Mouse (Mus musculus) erythroblast, adult 5-6 weeks (primary cell): ENCODE data around the gene Prg3. TPM values are rescaled to one million over a fixed set of nuclear protein-coding genes. Genes with fewer than 3 reads are reported as not detected.

Source experiments
- ATAC-seq: replicated peaks from 2 replicates; pipeline ENCODE4 v1.8.0; 2016; ENCODE audit warnings: moderate number of reproducible peaks, mild to moderate bottlenecking, moderate TSS enrichment, inconsistent platforms; ENCODE audit not compliant: poor library complexity, low FRiP score, severe bottlenecking
- total RNA-seq, 2 experiments: library from RNA; stranded (forward) in 1 of 2; stranded (reverse) in 1 of 2; fragments of 150-400 nt in 1 of 2; fragments of 200-764, 138-1000 nt in 1 of 2; gene quantifications; 2 replicates each; pipeline versions ENCODE4 v1.2.3 to v1.2.4; 2015 to 2017; ENCODE audit warnings: low replicate concordance in 2 of 2

Gene Prg3
- total RNA-seq, 2 experiments from 2014 or later = 20.4 to 30.7 TPM

DNA sequence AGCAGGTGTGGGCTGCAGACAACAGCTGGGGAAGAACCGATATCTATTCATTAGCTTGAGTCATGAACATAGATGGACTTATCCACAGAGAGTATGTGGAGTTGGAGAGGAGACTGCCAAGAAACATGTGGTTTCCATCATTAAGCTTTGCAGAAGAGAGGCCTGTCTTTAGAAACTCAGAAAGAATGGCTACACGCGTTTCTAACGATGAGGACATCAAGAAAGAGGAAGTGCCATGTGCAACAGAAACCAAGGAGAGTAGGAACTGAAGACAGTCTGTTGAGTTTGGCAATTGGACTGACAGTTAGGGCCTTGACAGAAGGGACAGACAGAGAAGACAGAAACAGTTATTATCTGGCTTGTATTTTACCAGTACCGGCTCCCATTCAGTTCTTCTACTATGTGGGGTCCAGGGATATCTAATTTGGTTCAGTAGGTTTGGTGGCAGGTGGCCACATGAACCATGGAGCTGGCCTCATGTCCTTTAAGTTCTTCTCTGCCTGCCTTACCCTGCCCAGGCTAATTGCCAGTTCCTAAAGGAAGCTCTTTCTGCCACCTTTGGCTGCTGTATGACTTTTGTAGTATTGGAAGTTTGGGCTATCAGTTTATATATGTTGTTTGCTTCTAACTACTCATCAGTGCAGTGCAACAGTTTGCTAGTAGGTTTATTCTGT is 20.6 kb upstream of the Prg3 start:
- no peak for ATAC-seq

DNA sequence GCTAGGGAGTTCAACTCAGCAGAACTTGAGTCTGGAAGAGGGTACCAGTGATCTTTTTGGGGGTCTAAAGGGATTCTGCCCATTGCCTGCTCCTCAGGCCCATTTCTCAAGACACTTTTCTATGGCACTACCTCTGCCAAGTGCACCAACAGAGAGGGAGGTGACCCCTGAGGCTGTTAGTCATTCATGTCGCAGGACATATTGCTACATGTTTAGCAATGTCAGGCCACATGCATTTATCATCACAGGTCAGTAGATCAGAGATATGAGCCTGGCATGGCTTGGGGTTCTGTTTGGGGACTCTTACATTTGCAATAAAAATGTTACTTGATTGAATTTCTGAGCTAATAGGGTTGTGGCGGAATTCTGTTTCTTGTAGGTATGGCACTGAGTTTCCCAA is 12.4 kb upstream of the Prg3 start:
- no peak for ATAC-seq

DNA sequence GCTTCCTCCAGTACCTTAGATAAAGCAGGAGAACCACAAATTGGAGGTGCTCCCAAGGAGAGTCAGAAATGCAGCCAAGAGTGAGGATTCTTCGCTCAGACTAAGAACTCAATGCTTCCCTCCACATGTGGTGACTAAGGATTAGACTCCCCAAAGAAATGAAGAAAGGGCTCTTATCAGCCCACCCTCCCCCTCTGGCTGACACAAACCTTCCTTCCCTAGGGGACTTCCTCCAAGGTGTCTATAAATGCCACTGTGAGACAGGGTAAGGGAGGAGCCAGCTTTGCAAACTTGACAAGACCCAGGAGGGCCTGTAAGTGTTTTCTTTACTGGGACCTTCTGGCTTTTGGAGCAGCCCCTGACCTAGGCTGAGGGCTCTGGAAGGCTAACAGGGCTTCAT is 7.8 kb upstream of the Prg3 start, which contains the start of gene Prg2:
Gene Prg2 (plus strand): TSS at position 274 of the 400 bp plus-strand sequence.
- ATAC-seq = no peak

DNA sequence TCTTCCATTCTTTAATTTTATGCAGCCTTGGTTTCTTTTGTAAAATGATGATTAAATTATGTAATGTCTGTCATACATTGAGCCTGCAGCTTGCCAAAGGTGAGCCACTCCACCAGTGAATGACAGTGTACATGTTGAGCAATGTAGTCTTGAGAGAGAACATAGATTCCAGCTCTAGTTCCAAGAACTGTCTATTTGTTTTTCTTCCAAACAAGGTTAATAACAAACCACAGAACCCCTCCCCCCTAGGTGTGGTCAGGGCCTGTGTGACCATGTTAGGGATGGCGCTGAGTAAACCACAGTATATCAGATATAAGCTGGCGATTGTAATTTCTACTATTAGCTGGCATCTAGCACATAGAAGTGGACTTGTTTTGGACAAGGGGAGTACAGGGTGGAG is 8.4 kb downstream of the Prg3 start:
- no peak for ATAC-seq

DNA sequence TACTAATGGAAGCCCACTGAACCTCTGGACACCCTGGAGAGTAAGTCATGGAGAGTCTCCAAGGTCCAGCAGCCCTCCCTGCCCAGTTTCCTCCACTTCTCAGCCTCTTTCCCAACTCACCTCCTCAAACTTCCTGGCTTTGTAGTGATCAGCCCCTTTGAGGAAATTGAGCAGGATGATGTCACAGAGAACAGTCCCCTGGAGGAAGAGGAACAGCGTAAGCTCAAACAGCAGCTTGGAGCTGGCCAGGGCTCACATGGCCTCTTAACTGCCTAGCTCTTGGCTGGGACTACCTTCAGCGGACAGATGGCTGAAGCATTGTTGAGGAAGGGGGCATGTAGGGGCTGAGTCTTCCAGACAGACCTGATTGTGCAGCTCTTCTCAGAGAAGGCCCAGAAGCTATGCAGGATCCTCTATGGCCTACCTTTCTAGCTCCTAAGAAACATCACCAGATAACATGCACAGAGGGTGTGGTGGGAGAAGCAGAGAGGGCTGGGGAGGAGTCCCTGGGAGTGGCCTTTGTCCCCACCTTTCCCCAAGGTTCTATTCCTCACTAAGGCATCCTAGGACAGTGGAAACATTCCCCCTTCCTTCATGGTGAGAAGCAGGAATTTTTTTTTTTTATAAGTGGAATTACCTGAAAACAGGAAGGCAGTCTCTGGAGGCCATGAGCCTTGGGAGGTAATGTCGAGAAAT is 11.6 kb downstream of the Prg3 start:
- no peak for ATAC-seq

DNA sequence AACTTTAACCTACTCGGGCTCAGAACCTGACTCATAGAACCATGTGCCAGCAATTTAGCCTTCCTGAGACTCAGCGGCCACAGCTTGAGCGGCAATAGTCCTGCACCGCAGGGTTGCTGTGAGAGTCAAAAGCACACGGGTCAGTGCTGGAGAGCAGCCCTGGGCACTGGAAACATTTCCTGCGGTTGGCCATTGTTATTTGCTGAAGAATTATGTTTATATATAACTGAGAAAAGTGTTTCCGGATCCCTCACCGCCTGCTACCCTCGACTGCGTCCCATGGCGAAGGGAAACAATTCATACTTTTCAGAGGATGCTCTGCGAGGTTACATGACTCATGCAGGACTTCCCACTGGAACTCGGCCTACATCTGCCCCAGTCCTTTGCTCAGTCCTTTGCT is 13.5 kb downstream of the Prg3 start:
- no peak for ATAC-seq

DNA sequence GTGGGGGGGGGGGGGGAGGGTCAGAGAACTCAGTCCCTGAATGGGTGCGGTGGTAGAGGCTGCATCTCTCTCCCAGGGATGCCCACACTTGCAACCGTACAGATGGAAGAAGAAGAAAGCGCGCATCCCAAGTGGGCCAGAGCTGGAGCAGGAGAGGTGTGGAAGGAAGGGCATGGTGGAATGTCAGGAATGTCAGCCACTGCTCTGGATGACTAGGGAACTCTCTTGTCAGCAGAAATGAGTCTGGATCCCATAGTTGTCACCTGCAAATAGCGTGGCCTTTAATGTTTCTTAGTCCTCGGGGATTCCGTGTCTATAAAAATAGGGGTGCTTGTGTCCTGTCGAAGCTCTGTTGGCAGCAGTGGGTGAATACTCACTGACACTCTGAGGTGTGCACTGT is 14.6 kb downstream of the Prg3 start:
- ATAC-seq = no peak

DNA sequence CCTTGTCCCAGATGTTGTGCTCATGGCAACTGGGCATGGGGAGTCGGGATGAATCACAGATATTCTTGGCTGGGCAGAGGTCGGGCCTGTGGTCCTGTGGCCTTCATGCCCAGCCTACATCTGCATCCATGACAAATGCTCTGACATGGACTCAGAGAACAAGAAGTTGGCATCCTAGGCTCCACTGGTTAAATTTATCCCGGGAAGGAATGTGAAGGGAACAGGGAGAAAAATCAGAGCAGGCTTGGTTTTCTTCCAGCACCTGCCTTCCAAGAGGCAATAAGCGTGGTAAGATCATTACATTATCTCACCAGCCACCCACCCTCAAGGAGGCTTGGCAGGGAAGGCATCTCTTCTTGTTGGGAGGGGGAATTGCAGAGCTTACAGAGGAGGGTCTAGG is 16.3 kb downstream of the Prg3 start:
- ATAC-seq = no peak

DNA sequence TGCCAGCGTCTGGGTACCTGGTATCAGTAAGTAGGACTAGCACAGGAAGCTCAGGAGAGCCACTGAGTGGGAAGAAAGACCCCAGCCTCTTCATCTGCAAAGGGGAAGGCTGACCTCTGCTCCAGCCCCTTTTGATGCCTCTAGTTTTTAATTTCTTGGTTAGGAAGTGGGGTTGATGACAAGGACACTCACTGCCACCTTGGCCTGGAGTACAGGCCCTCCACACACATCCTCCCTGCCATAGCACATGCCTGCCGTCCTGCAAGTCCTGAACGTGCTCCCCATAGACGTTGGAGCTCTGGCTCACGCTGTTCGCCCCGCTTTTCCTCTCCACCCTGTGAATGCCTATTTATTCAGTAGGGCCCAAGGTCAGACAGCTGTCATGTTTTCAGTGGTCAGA is 18.6 kb downstream of the Prg3 start:
- ATAC-seq = no peak

DNA sequence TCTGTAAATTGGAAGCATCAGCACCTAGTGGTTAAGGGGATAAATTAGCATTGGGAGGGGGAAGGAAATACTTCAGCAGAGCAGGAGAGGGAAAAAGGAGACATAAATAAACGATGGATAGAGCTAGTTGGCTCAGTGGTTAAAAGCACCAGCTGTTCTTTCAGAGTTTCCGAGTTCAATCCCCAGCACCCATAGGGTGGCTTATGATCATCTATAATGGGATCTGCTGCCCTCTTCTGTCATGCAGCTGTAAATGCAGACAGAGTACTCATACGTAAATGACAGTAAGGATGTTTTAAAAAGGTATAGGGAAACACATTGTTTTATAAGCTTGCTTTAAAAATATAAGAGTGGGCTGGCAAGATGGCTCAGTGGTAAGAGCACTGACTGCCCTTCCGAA is 19.7 kb downstream of the Prg3 start:
- peak; percentile 49; the same call in 1 of the 2 replicates for ATAC-seq

DNA sequence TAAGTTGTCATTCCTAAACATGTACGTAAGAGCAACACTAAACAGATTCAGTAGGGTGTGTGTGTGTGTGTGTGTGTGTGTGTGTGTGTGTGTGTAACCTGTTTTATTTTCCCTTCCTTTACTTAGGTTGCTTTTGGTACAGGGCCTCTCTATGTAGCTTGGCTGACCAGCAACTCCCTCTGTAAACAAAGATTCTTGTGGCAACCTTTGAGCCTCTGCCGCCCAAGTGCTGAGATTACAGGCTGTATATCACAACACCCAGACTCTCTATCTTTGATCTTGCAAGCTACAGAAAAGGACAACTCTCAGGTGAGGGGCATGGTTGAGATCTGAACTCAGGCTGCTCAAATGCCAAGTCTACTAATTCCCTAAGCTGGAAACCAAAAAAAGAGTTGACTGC is 21.2 kb downstream of the Prg3 start:
- ATAC-seq = no peak

DNA sequence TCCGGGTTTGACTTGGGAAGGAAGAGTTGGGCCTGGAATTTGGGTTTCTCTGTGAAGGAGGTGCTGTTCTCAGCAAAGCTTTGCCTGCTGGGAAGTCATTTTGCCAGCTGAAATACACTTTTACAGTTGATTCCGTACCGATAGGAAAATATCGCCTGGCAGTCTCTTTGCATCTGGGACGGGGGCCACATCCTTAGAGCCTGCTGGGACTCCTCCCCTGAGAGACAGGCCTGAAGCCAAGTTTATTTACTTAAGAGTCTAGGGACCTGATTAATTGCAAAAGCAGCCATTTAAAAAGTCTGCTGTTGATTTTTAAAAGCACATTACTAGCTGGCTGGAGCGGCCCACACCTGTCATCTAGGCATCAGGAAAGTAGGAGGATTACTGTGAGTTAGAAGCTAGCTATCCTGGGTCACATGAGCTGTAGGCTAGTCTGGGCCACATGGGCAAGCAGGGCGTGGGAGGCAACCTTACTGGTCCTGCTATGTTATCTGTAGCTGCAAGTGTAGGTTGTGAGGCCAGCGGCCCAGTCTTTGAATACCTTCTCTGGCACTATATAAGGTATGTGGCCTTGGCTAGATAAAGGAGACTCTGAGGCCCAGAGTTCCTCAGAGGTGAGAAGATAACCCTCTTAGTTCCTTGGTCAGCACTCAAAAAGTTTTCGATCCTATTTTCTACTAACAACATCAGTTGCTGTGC is 24.0 kb downstream of the Prg3 start:
- peak; percentile 92 for ATAC-seq

DNA sequence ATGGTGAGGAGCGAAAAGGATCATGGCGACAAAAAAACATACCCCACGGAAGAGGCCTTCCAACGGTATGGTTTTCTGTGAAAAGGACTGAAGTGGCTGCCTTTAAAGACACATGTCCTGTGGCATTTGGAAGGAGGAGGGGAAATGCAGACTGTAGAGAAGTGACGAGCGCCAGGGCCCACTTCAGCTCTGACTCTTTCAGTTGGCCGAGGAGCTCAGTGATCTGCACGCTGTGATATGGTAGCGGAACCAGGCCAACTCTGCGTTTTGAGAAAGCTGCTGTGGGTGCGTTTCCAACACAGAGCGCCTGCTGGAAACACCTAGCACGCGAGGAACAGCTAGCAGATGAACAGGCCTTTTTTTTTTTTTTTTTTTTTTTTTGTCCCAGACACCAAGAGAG is 24.7 kb downstream of the Prg3 start:
- ATAC-seq = peak; percentile 68

DNA sequence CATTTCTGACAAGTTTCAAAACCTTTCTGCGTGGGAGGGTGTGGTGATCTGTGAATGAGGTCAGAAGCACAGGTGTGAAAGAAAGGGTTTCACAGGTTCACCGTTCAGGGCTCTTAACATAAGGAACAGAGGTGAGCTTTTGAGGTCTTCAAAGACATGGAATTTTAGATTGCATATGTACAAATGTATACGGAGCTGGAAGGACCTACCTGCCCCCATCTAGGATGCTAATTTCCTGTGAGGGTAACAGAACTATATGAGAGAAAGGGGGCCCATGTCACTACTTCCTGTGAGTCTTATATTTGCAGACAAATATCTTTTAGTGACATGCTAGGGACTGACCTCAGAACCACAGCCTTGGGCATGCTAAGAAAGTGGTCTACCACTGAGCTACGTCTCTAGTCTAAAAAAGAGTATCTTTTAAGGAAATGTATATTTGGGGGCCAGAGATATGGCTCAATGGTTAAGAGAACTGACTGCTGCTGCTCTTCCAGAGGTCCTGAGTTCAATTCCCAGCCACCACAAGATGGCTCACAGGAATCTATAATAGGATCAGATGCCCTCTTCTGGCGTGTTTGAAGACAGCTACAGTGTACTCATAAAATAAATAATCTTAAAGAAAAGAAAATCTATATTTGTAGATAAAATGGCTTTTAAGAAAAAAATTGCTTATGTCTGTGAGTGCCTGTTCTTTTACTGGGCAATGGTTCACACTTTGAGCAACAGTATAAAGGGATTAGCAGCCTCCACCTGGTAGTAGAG is 26.0 kb downstream of the Prg3 start:
- ATAC-seq = no peak

DNA sequence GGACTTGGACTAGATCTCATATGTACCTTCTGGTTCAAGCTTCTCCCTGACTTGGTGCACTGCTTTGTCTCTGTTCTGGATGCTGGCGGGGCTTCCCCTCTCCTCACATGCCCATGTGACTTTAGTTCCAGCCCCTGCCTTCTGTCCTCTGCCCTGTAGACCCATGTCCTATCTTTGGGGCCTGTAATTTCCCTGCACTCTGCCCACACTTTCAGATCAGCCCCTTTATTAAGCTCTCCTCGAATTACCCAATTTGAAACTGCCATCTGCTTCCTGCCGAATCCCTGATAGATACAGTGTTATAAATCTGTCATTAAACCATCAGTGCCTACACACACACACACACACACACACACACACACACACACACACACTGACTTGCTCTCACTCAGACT is 26.6 kb downstream of the Prg3 start:
- no peak for ATAC-seq

DNA sequence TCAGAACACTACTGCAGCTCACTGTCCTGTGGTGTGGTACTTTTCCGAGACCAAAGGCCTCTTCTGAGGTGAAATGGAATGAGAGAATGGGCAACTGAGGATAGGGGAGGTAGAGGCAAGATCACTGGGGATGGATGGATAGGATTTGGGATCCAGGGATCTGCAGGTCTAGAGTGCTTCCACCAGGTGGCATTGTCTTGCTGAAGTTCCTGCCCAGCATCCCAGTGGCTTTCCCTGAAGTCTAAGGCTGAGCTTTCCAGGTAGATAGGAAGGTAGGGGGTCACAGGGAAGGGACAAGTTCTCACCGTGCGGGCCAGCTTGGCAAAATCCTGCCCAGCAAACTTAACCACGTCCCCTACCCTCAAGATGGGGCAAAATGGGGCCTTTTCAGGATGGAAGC is 34.0 kb downstream of the Prg3 start:
- no peak for ATAC-seq

DNA sequence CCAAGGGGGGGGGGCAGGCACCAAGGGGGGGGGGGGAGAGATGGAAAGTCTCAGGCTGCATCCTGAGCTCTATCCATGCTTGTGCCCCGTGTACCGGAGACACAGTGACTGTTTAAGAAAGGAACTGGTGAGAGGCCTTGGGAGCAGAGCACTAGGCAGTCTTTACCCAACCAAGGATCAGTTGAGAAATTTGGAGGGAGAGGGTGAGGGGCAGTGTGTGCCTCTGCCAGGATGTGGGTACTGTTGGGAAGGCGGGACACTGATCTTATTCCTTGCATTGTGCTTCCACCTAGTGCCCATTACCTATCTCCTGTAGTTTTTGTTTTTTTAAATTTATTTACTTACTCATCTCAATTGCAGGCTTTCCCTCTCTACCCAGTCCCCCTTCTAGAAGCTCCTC is 38.2 kb downstream of the Prg3 start:
- no peak for ATAC-seq

DNA sequence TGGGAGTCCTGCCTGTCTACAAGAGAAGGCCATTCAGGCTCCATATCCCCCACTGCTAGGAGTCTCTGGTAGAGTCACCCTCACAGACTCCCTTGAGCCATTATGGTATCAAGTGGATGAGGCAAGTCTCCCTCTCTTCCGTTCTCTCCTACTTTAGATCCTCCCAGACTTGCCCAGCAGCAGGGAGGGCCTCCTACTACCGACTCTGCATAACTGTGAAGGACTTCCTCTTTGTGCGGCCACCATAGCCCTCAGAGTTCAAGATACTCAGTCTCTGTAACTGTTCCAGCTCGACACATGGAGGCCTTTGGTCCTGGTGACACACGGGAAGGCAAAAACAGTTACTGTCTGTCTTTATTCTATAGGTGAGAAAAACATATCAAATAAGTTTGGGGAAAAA is 39.3 kb downstream of the Prg3 start:
- ATAC-seq = no peak

DNA sequence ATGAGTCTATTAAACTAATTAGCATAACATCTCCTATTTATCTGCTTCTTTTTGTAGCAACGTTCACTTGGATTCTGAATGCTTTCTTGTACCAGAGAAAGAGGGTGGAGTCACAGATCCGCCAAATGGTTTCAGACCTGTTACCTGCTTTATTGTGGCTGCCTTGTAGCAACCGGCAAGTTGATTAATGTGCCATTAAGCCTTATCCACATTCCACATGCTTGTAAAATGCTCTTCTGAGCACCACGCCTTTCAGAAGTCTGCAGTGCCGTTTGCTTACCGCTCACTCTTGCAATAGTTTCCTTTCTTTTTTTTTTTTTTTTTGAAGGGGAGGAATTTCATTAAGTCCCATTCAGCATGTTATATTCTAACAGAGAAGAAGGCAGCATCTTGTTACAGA is 41.9 kb downstream of the Prg3 start:
- no peak for ATAC-seq

DNA sequence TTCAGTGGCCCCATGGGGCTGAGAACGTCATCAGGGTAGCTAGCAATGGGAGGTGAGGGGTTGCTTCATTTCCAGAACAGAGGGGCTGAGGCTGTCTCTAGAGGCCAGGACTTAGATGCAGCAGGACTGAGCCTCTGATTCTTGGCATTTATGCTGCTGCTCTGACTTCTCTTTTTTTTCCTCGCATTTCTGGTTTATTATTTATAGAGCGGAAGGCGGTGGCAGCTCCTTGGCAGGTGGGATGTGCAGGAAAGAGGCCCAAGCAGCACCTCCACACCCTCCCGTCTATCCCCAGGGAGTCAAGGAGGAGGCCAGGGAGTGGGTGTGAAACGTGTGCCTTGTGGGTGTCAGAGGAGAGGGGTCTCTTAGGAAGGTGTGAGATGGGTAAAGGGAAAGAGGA is 43.0 kb downstream of the Prg3 start:
- ATAC-seq = no peak
